Mouse (Mus musculus) embryonic stem cell, embryonic (primary cell): ENCODE data around the gene Gk2.

Experiments
- CTCF ChIA-PET, 4 experiments: fragments of 300-600 bp in 2 of 4; fragments of 350-600 bp in 2 of 4; sonication (Branson Sonifier 250); formaldehyde crosslinking; loops; one replicate each; lab custom pipeline; 2022; ENCODE audit warnings: inconsistent platforms in 2 of 4; lab: Charles Lee
- POLR2A ChIA-PET, 4 experiments: fragments of 300-600 bp in 2 of 4; fragments of 350-600 bp in 2 of 4; sonication (Branson Sonifier 250); formaldehyde crosslinking; loops; one replicate each; lab custom pipeline; 2022; ENCODE audit warnings: antibody characterized with exemption in 4 of 4, inconsistent platforms in 1 of 4; lab: Charles Lee

Gk2 gene

DNA sequence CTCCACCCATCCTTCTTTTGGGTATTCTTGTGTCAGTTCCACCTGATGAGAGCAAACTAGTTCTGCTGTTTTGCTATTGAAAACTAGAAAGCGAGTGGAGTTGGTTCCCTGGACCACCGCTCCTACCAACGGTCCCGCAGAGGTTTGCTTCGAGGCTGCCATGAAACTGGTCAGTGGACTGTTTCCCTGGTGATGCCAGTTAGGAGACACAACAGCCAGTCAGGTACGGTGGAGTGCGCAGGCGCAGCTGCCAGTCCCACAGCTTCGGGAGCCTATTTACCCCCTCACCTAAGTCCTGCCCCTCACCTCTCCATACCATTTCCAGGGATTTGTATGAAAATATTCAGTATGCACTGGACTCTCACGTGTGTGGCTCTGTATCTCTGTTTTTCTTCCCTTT is at the start of gene Gk2:
Gk2 (minus strand) TSS at position 206 of the 400 bp plus-strand sequence.
- ChIA-PET POLR2A (interaction anchor here in 1 of 4 experiments (0.6 kb wide), 1 partner anchor 23 kb away, joined by 3 read pairs; no protein-coding TSS in a partner anchor), CTCF (no interaction called here)

DNA sequence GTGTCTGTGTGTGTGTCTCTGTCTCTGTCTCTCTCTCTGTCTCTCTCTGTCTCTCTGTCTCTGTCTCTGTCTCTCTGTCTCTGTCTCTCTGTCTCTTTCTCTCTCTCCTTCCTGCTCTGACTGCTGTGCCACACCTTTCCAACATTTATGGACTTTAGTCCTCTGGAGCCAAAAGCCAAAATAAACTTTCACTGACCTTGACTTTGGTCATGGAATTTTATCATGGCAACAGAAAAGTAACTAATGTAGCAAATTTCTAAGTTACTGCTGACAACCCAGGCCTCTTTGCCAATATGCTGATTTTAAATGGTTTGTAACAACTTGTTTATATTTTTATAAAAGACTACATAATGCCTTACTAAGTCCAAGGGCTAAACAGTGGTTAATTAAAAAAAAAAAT is 41.2 kb upstream of the Gk2 start:
- CTCF ChIA-PET, result no interaction called here
- POLR2A ChIA-PET, result no interaction called here

DNA sequence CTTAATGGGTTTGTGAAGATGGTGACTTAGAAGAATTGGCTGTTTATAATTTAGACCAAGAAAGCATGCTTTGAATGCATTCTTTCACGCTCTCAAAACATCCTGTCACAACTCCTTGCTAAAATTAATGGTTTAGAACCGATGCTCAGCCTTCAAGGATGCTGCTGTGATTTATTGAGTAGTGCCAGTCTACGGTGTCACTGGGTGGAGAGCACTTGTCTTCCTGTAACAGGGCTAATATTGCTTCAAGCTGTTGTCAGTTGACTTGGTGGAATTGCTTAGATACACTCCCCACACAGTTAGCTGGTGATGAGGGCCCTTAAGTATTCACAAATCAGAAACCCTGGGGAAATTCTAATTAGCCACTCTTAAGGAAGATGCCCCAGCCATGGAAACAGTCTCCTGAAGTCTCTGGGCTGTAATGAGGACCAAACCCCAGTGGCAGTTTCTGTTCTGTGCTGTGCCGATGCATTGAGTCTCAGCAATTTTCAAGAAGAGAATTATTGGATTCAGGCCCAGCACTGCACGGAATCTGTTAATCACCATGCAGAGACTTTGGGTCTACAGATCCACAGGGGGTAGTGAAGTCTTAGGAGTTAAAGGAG is 38.8 kb upstream of the Gk2 start:
- POLR2A ChIA-PET, result no interaction called here
- CTCF ChIA-PET, result no interaction called here

DNA sequence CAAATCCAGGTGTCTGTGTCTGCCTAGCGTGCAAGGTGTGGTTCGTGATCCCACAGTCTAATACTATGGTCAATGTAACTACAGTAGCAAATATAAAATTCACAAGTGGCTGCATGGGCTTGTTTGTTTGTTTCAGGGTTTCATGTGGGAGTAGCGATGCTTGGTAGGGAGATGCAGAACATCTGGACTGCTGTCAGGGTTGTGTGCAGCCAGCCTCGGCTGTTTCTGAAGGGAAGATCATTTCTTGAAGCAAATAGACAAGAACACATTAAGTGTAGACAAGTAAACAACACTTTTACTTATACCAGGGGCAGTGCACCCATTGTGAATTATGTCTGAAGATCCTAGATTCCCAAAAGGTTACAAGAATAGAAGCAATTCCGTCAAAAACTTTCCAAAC is 36.6 kb upstream of the Gk2 start:
- POLR2A ChIA-PET, result no interaction called here
- CTCF ChIA-PET, result no interaction called here

DNA sequence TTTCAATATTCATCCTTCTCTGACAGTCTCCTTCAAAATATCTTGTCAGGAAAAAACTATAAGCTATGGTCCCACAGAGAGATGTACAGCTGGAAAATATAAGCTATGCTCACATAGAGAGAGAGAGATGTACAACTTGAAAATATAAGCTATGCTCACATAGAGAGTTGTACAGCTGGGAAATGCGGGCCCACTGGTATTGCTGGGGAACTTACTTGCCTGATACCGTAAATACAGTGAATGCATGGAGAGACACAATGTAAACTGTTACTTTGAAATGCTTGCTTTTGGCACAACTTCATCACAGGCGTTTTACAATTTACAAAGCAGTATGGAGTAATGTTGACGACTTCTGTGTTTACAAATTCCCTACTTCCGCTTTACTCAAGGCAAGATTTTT is 29.3 kb upstream of the Gk2 start:
- ChIA-PET POLR2A (interaction anchor here in 1 of 4 experiments (1.0 kb wide), 1 partner anchor 9 kb away, joined by 3 read pairs; no protein-coding TSS in a partner anchor), CTCF (interaction anchor here in 1 of 4 experiments (0.6 kb wide), 1 partner anchor 339 kb away, joined by 3 read pairs; no protein-coding TSS in a partner anchor)

GRCm38 (mm10) chr5:97479991-97480390 is 23.2 kb upstream of the Gk2 start:
- ChIA-PET CTCF (no interaction called here), POLR2A (interaction anchor here in 1 of 4 experiments (0.6 kb wide), 1 partner anchor 23 kb away, joined by 3 read pairs; the partner anchor contains the start of gene Gk2)

DNA sequence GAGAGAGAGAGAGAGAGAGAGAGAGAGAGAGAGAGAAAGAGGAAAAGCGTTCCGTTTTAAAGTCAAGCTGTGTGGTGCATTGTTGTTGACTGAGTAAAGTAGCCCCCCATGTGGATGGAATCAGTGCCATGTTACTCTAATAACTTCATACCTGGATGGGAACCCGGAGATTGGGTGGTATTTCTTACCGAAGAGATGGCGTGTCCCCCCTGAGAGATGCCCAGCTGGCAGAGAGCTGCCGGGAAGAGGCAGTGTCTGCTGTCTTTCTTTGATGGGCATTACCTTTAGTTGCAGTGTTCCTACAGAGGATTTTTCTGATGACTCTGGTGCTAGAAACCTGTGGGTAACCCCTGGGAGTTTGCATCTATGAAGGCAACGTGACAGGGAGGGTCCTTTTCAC is 10.4 kb upstream of the Gk2 start:
- POLR2A ChIA-PET, result no interaction called here
- CTCF ChIA-PET, result interaction anchor here in 1 of 4 experiments (0.7 kb wide), 1 partner anchor 655 kb away, joined by 10 read pairs; no protein-coding TSS in a partner anchor

DNA sequence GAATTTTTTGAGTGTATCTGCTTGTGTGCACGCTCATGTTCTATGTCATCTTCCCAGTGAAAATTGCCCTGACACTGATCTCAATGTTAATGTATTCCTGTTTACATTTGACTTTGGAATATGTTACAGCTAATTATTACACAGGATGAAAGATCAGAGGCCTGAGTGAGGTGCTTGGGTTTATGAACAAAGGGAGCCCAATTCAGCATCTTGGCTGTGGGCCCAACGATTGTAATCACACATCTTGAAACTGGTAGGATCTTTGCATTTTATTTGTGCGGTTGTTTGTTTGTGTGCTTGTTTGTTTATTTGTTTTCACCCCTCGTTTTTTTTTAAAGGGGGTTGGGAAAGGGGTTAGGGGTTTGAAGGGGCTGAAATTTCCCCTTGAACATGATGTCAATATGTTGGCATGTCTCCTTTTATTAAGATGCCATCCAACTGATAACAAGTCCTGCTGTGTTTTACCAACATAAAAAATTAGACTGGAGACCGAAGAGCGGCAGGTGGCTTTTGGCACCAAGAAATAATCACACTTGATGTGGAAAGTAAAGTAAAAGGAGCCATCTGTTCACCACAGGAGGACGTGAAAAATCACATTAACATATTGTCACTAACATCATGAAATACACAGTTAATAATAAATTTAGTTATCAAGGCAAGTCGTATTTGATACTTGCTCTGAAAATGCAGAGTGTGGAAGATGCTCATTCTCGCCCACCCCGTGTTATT is 9.8 kb upstream of the Gk2 start:
- POLR2A ChIA-PET, result interaction anchor here in 1 of 4 experiments (1.1 kb wide), 1 partner anchor 15 kb away, joined by 3 read pairs; no protein-coding TSS in a partner anchor
- CTCF ChIA-PET, result interaction anchor here in 1 of 4 experiments (0.7 kb wide), 1 partner anchor 654 kb away, joined by 10 read pairs; no protein-coding TSS in a partner anchor

DNA sequence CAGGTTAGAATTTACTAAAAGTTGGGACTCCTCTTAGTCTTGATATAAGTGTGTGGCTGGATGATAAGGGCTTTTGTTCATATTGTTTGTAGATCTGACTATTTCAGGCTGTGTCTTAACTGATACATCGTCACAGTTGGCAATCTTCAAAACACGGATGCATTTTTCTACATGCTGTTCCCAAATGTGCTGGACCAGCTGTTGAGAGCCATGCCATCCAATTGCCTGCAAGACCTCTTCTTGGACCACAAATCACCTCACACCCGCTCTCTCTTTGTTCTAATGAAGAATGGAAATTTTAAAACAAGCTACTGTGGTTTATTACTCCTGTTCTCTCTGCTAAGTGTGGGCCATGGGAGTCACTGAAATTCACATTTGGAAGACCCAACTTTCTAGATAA is 9.1 kb upstream of the Gk2 start:
- POLR2A ChIA-PET, result interaction anchor here in 1 of 4 experiments (1.1 kb wide), 1 partner anchor 16 kb away, joined by 3 read pairs; no protein-coding TSS in a partner anchor
- CTCF ChIA-PET, result no interaction called here

DNA sequence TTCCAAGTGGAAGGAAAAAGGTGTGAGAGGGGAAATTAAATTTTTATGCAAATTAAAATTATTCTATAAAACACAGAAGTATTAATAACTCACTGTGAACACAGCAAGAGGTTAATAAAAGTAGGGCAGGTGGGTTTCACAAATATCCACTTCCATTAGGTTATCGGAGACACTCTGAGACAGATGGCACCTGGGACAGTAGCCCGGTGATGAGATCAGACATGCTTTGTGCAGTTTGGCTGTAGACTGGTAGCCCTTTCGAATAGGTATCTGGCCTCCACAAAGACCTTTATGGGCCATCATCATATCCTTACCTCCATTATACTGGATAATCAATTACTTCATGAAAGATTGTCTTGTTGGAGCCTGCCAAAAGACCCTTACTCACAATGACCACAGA is 6.0 kb upstream of the Gk2 start:
- CTCF ChIA-PET, result no interaction called here
- POLR2A ChIA-PET, result no interaction called here

DNA sequence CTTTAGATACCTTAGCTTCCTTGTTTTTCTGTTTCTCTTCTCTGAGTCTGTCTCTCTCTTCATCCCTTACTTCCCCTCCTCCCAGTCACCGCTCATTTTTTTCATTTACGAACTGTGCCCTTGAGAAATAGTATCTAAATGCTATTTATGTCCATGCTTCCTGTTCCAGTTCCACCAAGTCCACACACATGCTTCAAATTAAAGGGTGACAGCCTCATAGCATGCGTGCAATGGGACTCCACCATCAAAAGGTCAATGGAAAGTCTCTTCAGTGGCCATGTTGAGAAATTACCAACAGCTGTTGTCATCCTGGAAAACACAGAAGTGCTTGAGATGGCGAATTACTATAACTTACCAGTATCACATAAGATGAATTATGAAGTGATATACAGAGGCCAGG is 5.4 kb downstream of the Gk2 start:
- POLR2A ChIA-PET, result interaction anchor here in 2 of 4 experiments (0.6 to 0.8 kb wide), 2 partner anchors 10 to 57 kb away, joined by 5 read pairs; no protein-coding TSS in a partner anchor
- CTCF ChIA-PET, result no interaction called here

- ChIA-PET CTCF (no interaction called here), POLR2A (no interaction called here)
Observed at GRCm38 (mm10) chr5:97444191-97444590, 12.6 kb downstream of the Gk2 start.

DNA sequence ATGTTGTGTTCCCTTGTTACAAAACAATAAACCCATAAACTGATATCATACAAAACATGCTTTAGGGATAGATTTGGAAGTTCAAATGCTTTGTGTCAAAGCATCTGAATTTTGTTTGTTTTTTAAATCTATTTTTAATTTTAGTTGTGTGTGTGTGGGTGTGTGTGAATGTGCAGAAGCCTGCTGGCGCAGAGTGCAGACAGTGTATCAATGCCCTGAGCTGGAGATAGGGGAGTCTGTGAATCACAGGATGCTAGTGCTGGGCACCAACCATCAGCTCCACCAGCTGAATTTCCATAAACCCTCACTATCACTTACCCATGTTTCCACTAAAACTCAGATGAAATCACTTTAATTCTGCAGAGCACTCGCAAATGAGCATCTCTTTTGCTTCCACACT is 24.3 kb downstream of the Gk2 start:
- ChIA-PET POLR2A (interaction anchor here in 1 of 4 experiments (1.2 kb wide), 2 partner anchors 8 to 12 kb away, joined by 3 read pairs; no protein-coding TSS in a partner anchor), CTCF (no interaction called here)

DNA sequence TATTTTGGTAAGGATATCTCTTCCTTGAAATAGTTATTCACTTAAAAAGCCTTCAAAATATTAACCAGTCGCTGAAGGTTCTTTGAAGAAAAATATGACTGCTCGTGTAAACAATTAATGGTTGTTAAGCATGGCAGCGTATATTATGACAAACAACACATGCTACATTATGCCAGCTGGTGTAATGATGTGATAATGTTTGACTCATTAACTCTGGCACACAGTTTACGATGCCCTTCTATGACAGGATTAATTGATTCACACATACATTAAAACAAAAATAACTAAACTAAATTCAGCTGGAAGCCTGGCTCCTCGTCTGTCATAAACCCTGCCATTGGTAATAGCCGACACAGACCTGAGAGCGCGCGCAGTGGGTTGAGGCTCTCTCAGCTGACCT is 26.8 kb downstream of the Gk2 start:
- POLR2A ChIA-PET, result no interaction called here
- CTCF ChIA-PET, result no interaction called here

DNA sequence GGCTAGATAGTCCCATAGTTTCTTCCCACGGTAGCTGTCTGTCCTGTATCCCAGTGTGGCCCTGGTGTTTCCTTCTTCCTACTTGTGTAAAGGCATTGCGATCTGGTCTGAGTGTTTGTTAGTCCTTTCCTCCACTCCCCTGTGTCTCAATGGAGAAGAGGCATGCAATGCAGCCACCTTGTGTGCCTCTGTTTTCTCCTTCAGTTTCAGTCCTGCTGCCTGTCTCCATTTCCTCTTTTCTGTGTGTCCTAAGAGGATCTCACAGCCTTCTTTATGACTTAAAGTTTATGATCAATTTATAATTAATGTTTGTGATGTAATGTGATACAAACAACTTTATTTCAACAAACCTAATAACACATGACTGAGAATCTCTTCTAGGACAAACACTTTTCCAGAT is 35.2 kb downstream of the Gk2 start:
- ChIA-PET POLR2A (no interaction called here), CTCF (no interaction called here)

DNA sequence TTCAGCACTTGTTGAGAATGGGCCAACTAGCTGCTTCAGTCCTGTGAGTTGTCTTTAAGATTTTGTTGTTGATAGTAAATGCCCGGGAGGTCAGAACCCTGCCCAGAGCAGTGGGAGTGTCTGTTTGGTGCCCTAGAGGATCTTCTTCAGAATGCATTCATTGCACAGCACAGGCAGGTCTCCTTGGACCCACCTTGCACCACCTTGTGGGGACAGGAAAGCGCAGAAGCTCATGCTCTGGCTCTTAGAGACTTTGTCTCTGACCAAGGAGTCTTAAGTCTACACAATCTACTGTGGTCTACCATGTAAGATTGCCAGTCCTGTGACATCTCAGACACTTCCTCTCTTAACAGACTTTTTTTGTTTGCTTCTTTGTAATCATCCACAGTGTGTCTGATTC is 39.6 kb downstream of the Gk2 start:
- POLR2A ChIA-PET, result interaction anchor here in 2 of 4 experiments (0.6 to 1.3 kb wide), 3 partner anchors 14 to 24 kb away, joined by 3 to 5 read pairs (median 4); no protein-coding TSS in a partner anchor

GRCm38 (mm10) chr5:97415837-97416236 is 41.0 kb downstream of the Gk2 start:
- ChIA-PET POLR2A (interaction anchor here in 2 of 4 experiments (0.7 to 1.3 kb wide), 3 partner anchors 12 to 23 kb away, joined by 3 to 5 read pairs (median 4); partner anchors contain the start of gene Naa11 (in 1 of the 2)), CTCF (no interaction called here)

More for the DNA sequence above, 39.6 kb downstream of the Gk2 start:
- CTCF ChIA-PET, result no interaction called here

DNA sequence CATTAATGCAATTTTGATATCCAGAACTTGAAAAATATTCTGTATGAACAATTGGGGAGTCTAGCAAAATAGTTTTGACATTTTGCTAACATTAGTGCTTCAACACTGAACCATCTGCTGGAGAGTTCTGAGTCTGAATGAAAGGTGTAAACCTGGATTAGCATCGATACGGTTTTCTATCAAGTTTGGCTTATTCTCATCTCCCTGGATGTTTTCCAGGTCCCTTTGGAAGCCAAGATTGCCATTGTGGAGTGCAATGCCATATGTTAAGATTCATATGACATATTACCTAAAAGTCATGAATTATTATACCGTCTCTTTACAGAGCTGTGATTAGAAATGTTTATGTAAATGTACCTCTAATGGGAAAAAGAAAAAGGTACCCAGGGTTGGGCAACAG is 43.1 kb downstream of the Gk2 start:
- CTCF ChIA-PET, result no interaction called here

GRCm38 (mm10) chr5:97410190-97410589 is 46.6 kb downstream of the Gk2 start:
- CTCF ChIA-PET, result no interaction called here
- POLR2A ChIA-PET, result interaction anchor here in 1 of 4 experiments (0.9 to 1.2 kb wide), 2 partner anchors 10 kb away, joined by 5 read pairs; no protein-coding TSS in a partner anchor

More for the DNA sequence above, 43.1 kb downstream of the Gk2 start:
- POLR2A ChIA-PET, result interaction anchor here in 1 of 4 experiments (1.6 to 1.7 kb wide), 2 partner anchors 10 to 21 kb away, joined by 4 to 12 read pairs; partner anchors contain the start of gene Naa11
